Mouse (Mus musculus) lung, embryonic 14.5 days (tissue): ENCODE measurements around the gene 9430038I01Rik. TPM values are rescaled to one million over a fixed set of nuclear protein-coding genes. Genes with fewer than 3 reads are reported as not detected.

Experiments
- ATAC-seq: fragments of 200-750 bp; cut with Nextera tagmentation; 2 replicates; pipeline ENCODE4 v1.8.0; 2017; ENCODE audit warnings: mild to moderate bottlenecking, moderate TSS enrichment, moderate library complexity; ENCODE audit not compliant: insufficient read depth
- DNase-seq: peaks from one replicate; pipeline ENCODE4 v3.0.0-alpha.2; 2015
- H3K27ac ChIP-seq: fragments of 300-500 bp; sonication (generic); 2 replicates; pipeline ENCODE4 v1.5.1; 2014; ENCODE audit warnings: low read depth, mild to moderate bottlenecking, moderate library complexity
- H3K27me3 ChIP-seq: fragments of 300-500 bp; sonication (generic); 2 replicates; pipeline ENCODE4 v1.6.1; 2014; ENCODE audit warnings: low read length, control low read depth; ENCODE audit not compliant: insufficient read depth
- H3K36me3 ChIP-seq: fragments of 300-500 bp; sonication (generic); 2 replicates; pipeline ENCODE4 v1.6.1; 2014; ENCODE audit warnings: control low read depth; ENCODE audit not compliant: insufficient read depth
- H3K4me1 ChIP-seq: fragments of 300-500 bp; sonication (generic); 2 replicates; pipeline ENCODE4 v1.6.1; 2014; ENCODE audit warnings: antibody characterized with exemption, control low read depth; ENCODE audit not compliant: insufficient read depth
- H3K4me2 ChIP-seq: fragments of 300-500 bp; sonication (generic); 2 replicates; pipeline ENCODE4 v1.6.1; 2014; ENCODE audit warnings: mild to moderate bottlenecking
- H3K4me3 ChIP-seq: fragments of 300-500 bp; sonication (generic); 2 replicates; pipeline ENCODE4 v1.5.1; 2014; ENCODE audit warnings: low read depth, low read length
- H3K9ac ChIP-seq: fragments of 300-500 bp; sonication (generic); 2 replicates; pipeline ENCODE4 v1.6.1; 2014
- H3K9me3 ChIP-seq: fragments of 300-500 bp; sonication (generic); 2 replicates; pipeline ENCODE4 v1.6.1; 2016; ENCODE audit warnings: low read depth, low read length, control low read depth
- CTCF ChIP-seq: IDR thresholded peaks from 2 replicates; pipeline ENCODE4 v1.5.1; 2016; ENCODE audit warnings: antibody characterized with exemption, low read depth
- WGBS: fragments of 180-500 bp; shearing (Covaris S2); extraction: QIAGEN DNeasy Blood & Tissue Kit; methylation state at CpG from one replicate; pipeline ENCODE4 v1.1.7; 2014; 5-methylcytosine and 5-hydroxymethylcytosine counted together
- polyA plus RNA-seq: library from polyadenylated mRNA; unstranded; fragments of >200 nt; fragmentation: Nextera tagmentation; extraction: Ambion mirVana; gene quantifications from 2 replicates; pipeline ENCODE4 v1.2.1, GENCODE M21; 2014

The 9430038I01Rik gene
- polyA plus RNA-seq, 1 experiment from 2014 or later: 25.5 TPM

DNA sequence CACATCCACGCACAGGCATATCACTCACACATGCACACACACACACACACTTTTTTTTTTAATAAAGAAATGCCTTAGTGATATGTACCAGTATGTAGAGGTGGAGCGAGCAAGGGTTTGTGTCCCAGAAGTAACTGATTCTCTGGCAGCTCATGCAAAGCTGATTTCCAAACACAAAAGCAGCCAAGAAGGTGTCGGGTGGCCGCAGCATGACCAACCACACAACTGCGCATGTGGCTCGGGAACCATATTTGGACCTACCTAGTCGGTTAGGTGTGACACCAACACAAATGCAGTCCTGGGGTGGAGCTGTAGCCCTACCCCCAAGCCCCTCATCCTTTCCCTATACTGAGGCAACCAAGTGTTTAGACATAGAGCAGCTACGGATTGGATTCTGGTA, 45.5 kb downstream of the 9430038I01Rik start:
- no peaks in the 10 kb centered on the region for H3K9me3 ChIP-seq
- H3K9ac ChIP-seq: no peak overlapping the region
- DNase-seq (no peak), ATAC-seq (no peak)
- no peak overlapping the region for H3K4me3 ChIP-seq
- WGBS: 83% methylated on average over 8 of the region's 8 CpGs
- H3K27me3 ChIP-seq: no peaks in the 10 kb centered on the region
- H3K27ac ChIP-seq: no peak overlapping the region
- no peaks in the 10 kb centered on the region for H3K4me1 ChIP-seq
- TF ChIP-seq CTCF: no peak
- no peak overlapping the region for H3K4me2 ChIP-seq
- no peaks in the 10 kb centered on the region for H3K36me3 ChIP-seq

- H3K9ac ChIP-seq: no peak overlapping the region
- ATAC-seq: no peak
- no peaks in the 10 kb centered on the region for H3K27me3 ChIP-seq
- H3K4me1 ChIP-seq: no peaks in the 10 kb centered on the region
- TF ChIP-seq CTCF: no peak
- H3K36me3 ChIP-seq: no peaks in the 10 kb centered on the region
- DNase-seq: no peak
- no peaks in the 10 kb centered on the region for H3K9me3 ChIP-seq
- no peak overlapping the region for H3K4me3 ChIP-seq
- no peak overlapping the region for H3K27ac ChIP-seq
- WGBS: 58% methylated on average over 7 of the region's 7 CpGs
- no peak overlapping the region for H3K4me2 ChIP-seq
Observed at GRCm38 (mm10) chr7:137364571-137364970, 46.0 kb downstream of the 9430038I01Rik start.

GRCm38 (mm10) chr7:137346860-137347259, 63.7 kb downstream of the 9430038I01Rik start:
- no peaks in the 10 kb centered on the region for H3K36me3 ChIP-seq
- H3K4me2 ChIP-seq: no peak overlapping the region
- H3K9ac ChIP-seq: no peak overlapping the region
- H3K4me1 ChIP-seq: no peaks in the 10 kb centered on the region
- no peaks in the 10 kb centered on the region for H3K27me3 ChIP-seq
- no peaks in the 10 kb centered on the region for H3K9me3 ChIP-seq
- no peak overlapping the region for H3K27ac ChIP-seq
- TF ChIP-seq CTCF: no peak
- H3K4me3 ChIP-seq: no peak overlapping the region
- ATAC-seq (no peak), DNase-seq (peak; percentile 11)
- 67% methylated on average over 7 of the region's 7 CpGs for WGBS

DNA sequence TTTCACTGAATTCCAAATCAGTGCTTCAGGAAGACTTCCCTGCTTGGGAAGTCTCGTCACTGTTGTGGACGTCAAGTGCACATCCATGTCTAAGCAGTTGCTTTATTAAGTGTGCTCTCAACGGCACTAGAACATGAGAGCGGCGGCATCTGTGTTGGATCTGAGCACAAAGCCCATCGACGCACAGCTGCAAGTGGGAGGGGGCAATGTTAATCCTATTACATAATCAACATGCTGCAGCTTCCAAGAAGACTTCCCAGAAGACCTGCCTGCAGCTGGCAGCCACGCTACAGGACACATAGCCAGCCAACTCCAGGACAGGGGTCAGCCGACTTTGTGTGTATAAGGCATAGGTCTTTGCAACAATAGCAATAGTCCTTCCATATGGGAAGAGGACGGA, 64.5 kb downstream of the 9430038I01Rik start:
- ATAC-seq (no peak), DNase-seq (peak; percentile 39)
- TF ChIP-seq CTCF: no peak
- H3K4me3 ChIP-seq: no peak overlapping the region
- H3K4me1 ChIP-seq: no peaks in the 10 kb centered on the region
- WGBS: 45% methylated on average over 10 of the region's 10 CpGs
- no peaks in the 10 kb centered on the region for H3K27me3 ChIP-seq
- H3K9me3 ChIP-seq: no peaks in the 10 kb centered on the region
- no peak overlapping the region for H3K4me2 ChIP-seq
- H3K27ac ChIP-seq: no peak overlapping the region
- H3K9ac ChIP-seq: no peak overlapping the region
- H3K36me3 ChIP-seq: no peaks in the 10 kb centered on the region

DNA sequence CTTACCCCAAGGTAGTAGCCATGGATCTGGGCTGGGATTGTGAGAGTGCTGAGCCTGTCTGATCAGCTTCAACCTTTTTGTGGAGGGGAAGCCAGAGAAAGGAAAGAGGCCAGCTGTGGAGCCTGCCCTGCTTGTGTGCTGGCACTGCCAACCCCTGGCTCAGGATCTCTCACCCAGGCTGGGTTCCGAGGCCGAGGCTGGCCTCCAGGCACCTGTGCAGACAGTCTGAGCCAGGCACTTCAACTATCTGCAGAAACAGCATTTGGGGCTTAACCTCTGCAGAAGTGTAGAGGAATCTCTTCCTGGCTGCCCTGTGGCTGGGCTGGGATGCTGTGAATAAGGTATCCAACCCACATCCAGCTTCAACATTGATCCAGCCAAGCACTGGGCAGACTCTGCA, 76.6 kb downstream of the 9430038I01Rik start:
- H3K4me2 ChIP-seq: no peak overlapping the region
- no peaks in the 10 kb centered on the region for H3K4me1 ChIP-seq
- H3K9ac ChIP-seq: no peak overlapping the region
- H3K9me3 ChIP-seq: no peaks in the 10 kb centered on the region
- no peak for TF ChIP-seq CTCF
- no peak overlapping the region for H3K4me3 ChIP-seq
- 82% methylated on average over 2 of the region's 2 CpGs for WGBS
- ATAC-seq: no peak
- H3K27ac ChIP-seq: no peak overlapping the region
- DNase-seq: no peak
- H3K36me3 ChIP-seq: no peaks in the 10 kb centered on the region
- H3K27me3 ChIP-seq: no peaks in the 10 kb centered on the region

Other genes with a start within 250 kb of the 9430038I01Rik start
- gene Ebf3, start 96.3 kb downstream of the 9430038I01Rik start, polyA plus RNA-seq: 0.09 and 0.14 TPM in 2 replicates
- 253 and 257 TPM in 2 replicates for gene Glrx3, start 26.9 kb upstream of the 9430038I01Rik start, polyA plus RNA-seq